Mouse (Mus musculus): ENCODE results near the gene Uhrf1bp1.

Uhrf1bp1 gene

DNA sequence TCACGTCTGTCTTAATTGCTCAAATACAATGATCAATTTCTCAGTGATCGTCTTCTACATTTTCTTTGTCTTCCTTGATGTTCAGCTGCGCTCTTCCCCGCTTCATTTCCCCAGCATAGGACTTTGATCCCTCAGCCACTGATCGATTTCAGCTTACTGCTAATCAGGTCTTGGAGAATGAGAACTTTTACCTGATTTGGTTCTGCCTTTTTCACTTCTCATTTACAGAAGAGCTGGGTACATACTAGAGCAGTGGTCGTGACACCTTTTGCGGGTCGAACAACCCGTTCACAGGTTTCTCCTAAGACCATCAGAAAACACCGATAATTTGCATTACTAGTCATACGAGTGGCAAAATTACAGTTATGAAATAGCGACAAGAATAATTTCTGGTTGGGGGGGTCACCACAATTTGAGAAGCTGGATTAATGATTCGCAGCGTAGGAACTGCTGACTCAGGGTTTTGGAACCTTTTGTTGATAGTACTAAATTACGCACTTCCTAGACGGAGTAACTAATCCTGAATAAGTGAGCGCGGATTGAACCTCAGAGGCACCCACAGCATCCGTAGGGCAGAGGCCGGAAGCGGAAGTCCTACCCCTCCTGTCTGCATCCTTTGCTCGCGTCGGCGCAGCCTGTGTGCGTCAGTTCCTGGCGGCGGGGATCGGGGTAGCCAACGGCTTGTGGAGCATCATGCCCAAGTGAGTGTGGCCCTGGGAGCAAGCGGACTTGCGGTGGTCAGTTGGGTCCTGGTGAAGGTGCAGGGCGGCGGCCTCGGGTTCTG lies 16.6 kb upstream of the Uhrf1bp1 start:
- DNase-seq (ENCODE audit: low spot score): peak; percentile 84

DNA sequence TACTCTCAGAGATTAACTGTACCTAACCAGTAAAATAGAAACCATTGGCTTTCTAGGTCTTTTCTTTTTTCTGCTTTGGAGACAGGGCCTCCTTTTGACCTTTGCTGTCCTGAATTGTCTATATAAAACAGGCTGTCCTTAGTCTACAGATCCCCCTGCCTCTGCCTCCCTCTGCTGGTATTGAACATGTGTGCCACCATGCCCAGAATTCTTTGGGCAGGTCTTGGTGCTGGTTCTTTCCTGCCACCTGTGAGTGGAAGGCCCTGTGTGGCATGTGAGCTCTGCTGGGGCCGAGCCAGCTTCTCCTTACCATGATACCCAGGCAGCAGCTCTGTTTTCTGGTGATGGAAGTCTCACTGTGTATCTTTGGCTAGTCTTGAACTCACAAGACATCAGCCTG lies 7.9 kb upstream of the Uhrf1bp1 start:
- no peak for DNase-seq (ENCODE audit: low spot score)

DNA sequence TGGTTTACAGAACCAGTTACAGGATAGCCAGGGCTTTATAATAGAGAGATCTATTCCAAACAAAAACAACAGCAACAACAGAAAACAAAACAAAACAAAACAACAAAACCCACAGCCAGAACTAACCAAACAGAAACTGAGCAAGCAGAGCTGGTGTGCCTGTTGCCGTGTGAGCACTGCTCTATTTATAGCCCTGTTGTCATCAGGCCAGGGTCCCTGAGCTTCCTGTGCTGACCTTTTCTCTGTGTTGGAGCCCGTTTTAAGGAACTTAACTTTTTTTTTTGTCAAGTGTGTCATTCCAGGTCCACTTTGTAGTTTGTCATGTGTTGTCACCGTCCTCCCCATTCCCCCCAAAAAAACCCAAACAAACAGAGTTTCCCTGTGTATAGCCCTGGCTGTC lies 5.2 kb upstream of the Uhrf1bp1 start:
- DNase-seq (ENCODE audit: low spot score): no peak

DNA sequence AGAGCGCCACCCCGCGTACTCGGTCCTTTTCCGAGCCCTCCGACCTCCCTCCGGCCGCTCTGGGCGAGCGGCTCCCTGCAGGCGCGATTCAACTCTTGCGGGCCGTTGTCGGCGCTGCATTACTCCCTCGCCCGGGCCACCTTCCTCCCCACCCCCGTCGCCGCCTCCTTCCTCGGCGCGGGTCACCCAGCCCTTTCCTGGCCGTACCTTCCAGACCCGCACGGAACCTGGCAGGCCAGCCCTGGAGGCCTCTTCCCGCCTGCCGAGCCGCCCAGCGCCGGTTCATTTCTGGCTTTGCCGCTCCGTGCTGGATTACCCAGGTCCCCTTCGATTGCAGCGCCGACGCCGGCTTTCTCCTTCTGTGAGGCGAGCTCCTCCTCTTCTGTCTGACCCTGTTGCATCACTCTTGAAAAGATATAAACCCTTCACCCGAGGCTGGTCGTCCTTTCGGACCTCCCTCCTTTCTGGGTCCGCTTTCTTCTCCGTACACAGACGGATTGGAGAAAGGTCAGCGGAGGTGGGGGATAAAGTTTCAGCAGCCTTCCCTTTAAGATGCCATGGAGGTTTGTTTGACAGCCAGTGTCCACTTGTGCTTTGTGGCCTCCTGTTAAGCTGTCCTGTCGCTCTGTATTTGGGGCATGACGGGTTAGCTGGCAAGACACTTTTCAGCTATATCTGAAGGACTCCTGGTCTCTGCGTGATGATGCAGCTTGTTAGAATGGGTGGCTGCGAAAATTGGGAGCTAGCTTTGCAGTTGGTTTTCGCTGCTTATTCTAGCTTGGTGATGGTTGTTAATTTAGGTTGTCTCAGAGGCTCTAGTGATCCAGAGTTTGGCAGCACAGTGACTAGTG lies 782 bp downstream of the Uhrf1bp1 start:
- DNase-seq (ENCODE audit: low spot score): peak; percentile 31

DNA sequence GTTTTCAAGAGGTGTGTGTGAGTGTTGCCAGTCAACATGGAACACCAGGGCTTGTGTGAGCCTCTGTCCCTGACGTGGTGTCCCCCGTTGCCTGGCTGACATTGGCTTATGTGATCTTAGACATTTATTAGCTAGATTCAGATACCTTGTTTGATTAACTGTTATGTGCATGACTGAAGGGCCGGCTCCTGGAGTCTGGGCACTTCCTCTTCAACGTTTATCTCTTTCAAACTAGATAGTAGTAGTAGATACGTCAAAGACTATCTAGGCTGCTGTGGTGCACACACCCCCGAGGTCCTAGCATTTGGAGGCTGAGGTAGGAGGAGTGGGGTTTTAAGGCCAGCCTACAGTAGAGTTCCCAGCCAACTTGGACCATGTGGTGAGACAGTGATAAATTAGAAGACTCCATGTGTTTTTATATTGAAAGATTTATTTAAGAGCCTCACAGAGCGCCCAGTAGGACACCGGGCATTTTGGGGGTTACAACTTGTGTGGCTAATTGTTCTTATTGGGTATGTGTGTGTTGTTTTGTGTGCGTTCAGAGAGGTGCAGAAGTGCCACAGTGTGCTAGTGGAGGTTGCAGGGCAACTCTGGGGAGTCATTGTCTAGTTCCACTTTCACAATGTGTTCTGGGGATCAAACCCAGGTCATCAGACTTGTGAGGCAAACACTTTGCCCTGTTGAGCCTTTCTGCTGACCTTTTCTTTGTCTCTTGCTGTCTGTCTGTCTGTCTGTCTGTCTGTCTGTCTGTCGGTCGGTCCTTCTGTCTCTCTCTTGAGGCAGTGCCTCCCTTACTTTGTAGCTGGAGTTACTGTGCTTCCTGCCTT lies 1.6 kb downstream of the Uhrf1bp1 start:
- no peak for DNase-seq (ENCODE audit: low spot score)

DNA sequence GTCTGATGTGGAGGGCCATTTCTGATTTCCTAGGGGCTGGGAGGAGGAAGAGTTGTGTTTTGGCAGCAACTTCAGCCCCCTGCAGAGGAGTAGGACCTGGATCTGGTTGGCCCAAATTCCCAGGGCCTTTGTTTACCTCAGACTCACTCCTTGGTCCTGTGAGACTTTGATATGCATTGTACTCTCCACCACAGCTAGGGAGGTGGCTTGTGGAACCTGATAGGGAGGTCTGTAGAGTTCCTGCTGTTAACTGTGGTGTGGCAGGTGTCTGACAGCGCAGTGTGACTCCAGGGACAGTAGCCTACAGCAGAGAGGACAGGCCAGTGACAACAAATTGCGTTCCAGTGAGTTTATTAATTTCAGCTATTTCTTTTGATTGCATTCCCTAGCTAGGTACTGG lies 2.9 kb downstream of the Uhrf1bp1 start:
- DNase-seq (ENCODE audit: low spot score): no peak

DNA sequence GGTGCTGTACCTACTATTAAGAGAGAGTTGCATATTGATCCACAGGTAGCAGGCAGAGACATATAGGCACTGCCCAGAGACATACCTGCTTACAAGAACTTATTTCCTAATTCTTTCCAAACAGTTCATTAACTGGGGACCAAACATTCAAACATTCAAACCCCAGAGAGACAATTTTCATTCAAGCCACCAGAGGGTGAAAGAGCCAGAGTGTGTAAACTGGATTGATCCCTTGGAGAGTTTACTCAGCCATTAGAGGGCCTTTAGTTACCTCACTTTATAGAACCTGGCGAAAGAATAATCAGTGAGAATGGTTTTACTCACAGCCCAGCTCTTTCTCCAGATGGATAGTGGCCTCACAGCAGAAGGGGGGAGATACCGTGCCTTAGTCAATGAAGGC lies 9.2 kb downstream of the Uhrf1bp1 start:
- no peak for DNase-seq (ENCODE audit: low spot score)

DNA sequence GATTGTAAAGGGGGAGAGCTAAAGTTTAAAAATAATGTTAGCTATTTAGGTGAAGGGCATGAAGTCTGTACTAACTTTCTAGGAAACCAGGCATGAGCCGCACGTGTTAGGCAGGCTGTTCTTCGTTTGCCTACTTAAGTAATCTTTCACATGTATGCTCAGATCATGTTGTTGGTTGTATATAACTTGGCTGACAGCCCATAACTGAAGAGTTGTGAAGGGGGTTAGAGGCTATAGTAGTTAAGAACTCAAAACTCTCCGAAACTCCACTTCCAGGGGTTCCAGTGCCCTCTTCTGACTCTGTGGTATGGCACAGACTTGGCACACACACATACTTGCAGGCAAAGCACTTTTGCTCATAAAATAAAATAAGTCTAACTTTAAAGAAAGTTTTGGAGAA lies 10.5 kb downstream of the Uhrf1bp1 start:
- no peak for DNase-seq (ENCODE audit: low spot score)

DNA sequence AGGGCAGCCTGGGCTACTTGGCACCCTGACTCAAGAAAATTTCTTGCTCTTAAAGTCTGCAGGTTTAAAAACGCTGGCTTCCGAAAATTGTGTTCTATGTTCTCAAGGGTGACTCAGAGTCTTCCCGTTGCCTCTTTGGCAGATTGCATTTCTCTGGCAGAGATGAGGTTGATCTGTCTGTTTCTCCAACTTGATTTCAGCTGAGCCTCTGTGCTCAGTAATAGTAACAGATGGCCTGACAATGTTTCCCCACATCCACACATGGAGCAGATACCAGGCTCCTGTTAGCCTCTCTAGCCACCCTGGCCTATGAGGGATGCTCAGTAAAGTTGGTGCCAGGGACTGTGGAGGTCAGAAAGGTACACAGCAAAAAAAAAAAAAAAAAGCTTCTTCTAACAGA lies 15.6 kb downstream of the Uhrf1bp1 start:
- no peak for DNase-seq (ENCODE audit: low spot score)

DNA sequence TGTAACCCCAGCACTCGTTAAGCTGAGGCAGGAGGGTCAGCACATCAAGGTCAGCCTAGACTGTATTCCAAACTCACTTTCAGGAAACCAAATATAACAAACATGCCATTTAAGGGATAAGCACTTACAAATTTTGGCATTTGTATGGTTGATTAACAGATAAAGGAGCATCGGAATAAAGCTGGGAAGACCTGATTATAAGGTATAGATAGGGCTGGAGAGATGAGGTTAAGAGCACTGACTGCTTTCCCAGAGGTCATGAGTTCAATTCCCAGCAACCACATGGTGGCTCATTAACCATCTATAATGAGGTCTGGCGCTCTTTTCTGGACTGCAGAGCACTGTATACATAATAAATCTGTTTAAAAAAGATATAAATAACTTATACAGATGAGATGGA lies 17.3 kb downstream of the Uhrf1bp1 start:
- no peak for DNase-seq (ENCODE audit: low spot score)

DNA sequence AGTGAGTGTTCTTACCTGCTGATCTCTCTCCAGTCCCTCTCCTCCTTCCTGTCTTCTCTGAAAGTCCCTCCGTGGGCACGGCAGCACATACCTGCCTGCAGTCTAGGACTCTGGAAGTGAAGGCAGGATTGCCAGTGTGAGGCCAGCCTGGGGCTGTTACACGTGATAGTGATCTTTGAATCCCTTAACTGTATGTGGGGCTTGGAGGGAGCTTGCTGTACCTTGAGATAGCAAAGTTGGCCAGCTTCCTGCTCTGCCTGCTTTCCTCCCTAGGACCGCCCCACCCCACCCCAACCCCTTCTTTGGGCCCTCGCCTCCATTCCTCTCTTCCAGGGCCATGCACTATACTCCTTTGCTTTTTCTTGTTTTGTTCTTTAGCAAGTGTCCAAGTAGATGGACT lies 18.3 kb downstream of the Uhrf1bp1 start:
- DNase-seq (ENCODE audit: low spot score): no peak

DNA sequence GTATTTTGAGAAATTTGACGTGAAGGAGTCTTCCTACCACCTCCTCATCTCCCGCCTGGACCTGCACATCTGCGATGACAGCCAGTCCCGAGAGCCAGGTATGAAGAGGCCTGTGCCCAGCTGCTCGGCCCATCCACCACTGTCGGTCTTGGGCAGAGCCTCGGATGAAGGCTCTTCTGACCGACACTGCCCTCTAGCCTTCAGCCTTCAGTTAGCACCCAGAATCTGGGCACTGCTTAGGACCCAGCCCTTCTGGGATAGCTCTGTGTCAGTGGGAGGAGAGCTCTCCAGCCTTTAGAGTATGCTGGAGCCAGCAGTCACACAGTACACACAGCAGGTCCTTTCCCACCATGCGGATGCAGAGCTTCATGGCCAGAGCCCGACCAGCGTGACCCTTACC lies 25.3 kb downstream of the Uhrf1bp1 start:
- no peak for DNase-seq (ENCODE audit: low spot score)

DNA sequence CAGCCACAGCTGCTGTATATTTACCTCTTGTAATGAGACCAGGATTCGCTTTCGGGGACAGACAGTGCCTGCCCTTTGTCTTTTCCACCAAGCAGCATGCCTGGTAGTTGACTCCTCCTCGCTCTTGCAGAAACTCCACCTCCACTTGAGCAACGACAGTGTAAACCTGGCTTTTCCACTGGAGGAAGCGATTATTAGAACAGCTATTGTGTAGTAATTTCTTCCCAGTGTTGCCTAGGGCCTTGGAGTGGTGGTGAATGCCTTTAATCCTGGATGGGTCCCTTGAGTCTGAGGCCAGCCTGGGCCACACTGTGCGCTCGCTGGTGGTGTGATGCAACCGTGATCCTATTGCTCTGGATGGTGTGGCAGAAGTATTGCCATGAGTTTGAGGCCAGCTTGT lies 26.9 kb downstream of the Uhrf1bp1 start:
- DNase-seq (ENCODE audit: low spot score): no peak

DNA sequence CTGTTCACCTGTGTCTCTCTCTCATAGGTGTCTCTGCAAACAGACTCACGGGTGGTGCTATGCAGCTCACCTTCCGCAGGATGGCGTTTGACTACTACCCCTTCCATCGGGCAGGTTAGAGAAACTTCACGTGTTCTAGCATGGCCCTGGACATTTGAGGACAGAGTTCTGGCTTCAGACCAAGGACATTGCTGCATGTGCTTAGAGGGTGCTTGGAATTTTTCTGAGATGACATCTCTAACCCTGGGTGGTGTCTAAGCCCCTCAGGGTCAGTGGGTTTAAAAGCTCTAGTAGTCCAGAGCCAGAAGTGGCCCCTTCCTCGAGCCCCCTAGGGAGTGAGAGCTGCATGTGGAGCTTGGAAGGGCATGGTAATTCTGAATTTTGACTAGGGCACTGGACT lies 27.8 kb downstream of the Uhrf1bp1 start:
- DNase-seq (ENCODE audit: low spot score): no peak

DNA sequence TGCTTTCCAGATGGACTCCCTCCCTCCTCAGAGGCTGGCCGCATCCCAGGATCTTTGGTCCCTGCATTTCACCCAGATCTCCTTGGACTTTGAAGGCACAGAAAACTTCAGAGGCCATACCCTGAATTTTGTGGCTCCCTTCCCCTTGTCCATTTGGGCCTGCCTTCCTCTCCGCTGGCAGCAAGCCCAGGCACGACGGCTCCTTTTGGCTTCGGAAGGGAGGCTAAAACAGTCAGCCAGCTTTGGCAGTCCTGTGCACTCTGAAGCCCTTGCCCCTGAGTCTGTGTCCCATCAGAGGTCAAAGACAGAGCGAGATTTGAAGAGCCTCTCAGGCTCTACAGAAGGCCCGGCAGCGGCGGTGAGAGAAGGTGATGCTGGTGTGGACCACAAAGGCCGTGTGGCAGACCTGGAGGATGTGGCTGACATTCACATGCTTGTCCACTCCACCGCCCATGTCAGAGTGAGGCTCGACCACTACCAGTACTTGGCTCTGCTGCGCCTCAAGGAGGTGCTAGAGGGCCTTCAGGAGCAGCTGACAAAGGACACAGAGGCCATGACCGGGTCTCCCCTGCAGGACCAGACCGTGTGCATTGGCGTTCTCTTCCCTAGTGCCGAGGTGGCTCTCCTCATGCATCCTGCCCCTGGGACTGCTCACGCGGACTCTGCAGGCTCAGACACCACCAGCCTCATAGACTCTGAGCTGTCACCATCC lies 30.4 kb downstream of the Uhrf1bp1 start:
- no peak for DNase-seq (ENCODE audit: low spot score)

DNA sequence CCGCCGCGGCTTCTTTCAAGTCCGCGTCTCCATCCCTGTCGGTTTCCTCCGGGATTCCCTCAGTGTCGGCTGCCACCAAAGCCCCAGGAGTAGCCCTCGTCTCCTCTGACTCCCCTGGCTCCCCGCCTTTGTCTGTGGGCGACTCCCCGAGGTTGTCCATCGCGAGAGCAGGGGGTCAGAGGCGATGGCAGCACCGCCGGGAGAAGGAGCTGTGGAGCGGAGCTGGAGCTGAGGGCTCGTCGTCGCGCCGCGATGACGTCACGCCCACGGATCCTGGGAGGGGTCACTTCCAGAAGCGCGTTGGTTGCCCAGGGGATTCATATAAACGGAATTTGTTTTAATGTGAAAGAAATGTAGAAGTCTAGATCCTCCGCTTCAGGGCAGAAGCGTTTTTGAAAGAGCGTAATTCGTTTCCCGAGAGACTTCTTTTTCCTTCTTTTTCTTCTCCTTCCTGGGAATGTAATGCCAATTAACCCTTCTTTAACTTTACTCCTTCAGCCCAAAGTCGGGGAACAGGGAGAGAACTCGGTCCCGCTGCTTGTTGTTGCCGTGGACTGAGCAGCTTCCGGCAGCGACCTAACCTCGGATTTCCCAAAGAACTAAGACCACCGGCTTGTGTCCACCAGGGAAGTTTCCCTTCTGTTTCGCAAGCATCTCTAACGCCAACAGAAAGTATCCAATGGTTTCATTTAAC lies 51.4 kb downstream of the Uhrf1bp1 start:
- DNase-seq (ENCODE audit: low spot score): peak; percentile 94

DNA sequence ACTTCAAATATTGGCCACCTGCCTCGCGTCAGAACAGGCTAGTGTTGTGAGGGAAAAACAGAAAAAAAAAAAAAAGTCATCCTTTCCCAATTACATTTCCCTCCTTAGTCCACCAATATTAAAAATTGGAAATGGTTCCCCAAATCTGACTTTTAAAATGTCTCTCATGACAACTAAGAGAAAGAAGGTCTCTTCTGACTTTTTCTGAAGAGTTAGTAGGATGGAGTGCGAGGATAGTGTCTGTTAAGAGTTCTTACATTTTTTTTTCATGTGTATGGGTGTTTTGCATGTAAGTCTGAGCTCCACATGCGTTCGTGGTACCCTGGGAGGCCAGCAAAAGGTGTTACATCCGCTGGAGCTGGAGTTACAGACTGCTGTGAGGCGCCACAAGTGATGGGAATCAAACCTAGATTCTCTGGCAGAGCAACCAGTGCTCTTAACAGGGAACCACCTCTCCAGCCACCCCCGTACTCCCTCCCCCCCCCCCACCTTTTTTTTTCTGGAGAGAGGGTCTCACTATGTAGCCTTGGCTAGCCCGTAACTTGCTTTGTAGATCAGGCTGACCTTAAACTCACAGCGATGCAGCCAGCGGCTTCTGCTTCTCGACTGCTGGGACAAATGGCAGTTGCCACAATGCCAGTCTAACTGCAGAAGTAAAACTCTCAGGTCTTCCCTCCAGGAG lies 52.1 kb downstream of the Uhrf1bp1 start:
- DNase-seq (ENCODE audit: low spot score): no peak

DNA sequence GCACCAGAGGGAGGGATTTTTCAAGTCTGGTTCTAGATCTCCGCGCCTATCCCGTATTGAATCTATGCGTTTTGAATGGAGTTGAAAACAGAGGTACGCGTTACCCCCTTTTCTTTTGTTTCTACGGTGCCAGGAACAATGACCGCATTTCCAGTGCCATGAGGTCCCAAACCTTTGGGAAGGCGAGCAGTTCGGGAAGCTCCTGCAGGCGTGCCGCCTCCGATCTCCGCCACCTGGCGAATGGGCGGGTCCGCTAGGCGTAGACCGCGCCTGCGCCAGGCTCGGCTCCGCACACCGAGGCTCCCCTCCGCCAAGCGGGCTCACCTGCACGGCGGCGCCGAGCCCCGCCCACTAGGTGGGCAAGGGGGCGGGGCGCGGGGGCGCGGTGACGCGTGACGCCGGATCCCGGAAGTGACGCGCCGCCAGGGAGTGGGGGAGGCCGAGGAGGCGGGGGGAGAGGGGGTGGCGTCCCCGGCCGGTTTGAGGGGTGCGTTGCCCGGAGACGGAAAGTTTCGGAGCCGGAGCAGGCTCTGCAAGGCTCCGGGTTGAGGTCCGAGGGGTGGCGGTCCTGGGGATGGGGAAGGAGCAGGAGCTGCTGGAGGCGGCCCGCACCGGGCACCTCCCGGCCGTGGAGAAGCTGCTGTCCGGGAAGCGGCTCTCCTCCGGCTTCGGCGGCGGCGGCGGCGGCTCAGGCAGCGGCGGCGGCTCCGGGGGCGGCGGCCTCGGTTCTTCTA lies 52.8 kb downstream of the Uhrf1bp1 start, which contains the start of gene Anks1:
Anks1 (plus strand) TSS at position 419 of the 734 bp plus-strand sequence.
- DNase-seq (ENCODE audit: low spot score): peak; percentile 84

DNA sequence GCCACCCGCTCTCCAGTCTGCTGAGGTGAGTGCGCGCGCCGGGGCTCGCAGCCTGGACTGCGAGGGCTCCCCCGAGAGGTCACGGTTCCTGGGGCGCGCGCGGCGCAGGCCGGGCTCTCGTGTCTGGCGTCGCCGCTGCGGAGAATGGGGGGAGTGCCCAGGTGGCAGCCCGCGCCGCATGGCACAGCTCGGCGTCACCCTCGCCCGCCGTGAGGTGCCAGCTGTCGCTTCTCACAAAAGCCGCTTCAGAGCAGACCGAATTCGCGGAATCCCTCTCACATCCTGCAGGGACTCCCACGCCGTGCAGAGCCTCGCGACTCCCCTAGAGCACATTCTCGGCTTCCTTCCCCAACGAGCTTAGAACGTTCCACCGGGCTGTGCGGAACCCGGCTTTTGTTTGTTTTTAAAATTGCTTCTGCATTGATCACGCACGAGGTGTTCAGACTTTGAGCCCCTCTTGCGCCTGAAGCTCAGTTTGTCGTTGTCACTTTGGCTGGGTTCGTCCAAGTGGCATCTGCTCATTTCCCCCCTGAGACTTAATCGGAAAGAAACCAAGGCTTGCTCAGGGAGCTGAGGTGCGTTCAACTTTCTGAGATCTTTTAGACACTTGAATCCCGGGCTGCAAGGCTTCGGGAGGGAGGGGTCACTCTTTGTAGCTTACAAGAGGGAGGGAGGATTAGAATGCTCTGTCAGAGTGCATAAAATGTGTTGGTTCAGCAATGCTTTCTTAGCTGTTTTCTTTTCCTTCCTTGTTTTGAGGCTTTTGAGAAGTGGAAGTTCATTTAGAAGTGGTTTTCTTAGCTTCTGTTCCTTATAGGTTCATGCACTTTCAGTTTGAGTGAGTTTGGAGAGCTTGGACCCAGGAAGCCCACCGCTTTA lies 53.6 kb downstream of the Uhrf1bp1 start, which contains the start of gene Taf11:
Taf11 (minus strand) TSS at position 223 of the 879 bp plus-strand sequence.
- no peak for DNase-seq (ENCODE audit: low spot score)

Measured in ovary, postnatal 14 days (tissue).